Mouse (Mus musculus): Measurements from ENCODE around the gene Scamp3. TPM values are rescaled to one million over a fixed set of nuclear protein-coding genes. Genes with fewer than 3 reads are reported as not detected.
A peak's percentile ranks its signal among the peaks of the same experiment; 100 is the strongest.

The Scamp3 gene
- total and polyA plus RNA-seq, 3 experiments: 4.5 to 72.7 (median 12.5) TPM

GRCm38 (mm10) chr3:89213803-89214530 lies 36.7 kb downstream of the Scamp3 start:
- H3K36me3 ChIP-seq (replicated peaks in 1 of 2; ENCODE audit: control insufficient read depth in 1 of 2, insufficient read depth in 1 of 2, low read length in 1 of 2): peaks cover 23 to 39% of the 10 kb centered on the region in 2 experiments
- peak; percentile 92 for DNase-seq (ENCODE audit: extremely low read depth)
- no peaks in the 10 kb centered on the region for H3K27me3 ChIP-seq (replicated peaks)
- H3K4me2 ChIP-seq (ENCODE audit: insufficient read depth, low read depth, poor library complexity, severe bottlenecking): peak overlapping the region; percentile 94
- H3K4me3 ChIP-seq (replicated peaks in 1 of 3; ENCODE audit: low read depth in 2 of 3, low read length in 2 of 3, poor library complexity in 1 of 3): peak overlapping the region; percentile 84 to 96 (median 95)
- dilution Hi-C loops (cut with MboI; ENCODE audit: extremely low pct_ligation_motif_present, extremely low pct_unique_long_range_greater_than_20kb, low sequenced_read_pairs): no loop called here
- H3K27ac ChIP-seq (ENCODE audit: insufficient read depth, low read depth): peak overlapping the region; percentile 90
- no peaks in the 10 kb centered on the region for H3K9me3 ChIP-seq (replicated peaks; ENCODE audit: low read length)
- peak overlapping the region; percentile 90 for H3K9ac ChIP-seq (ENCODE audit: insufficient read depth, low read depth)
- H3K4me1 ChIP-seq (ENCODE audit: control insufficient read depth in 1 of 2, insufficient read depth in 2 of 2): peaks cover 5 to 33% of the 10 kb centered on the region in 2 experiments; a peak in 3 of 4 replicates
- peaks cover 14% of the 10 kb centered on the region for H3K79me2 ChIP-seq (replicated peaks; ENCODE audit: control insufficient read depth, extremely low read depth, insufficient read depth, poor library complexity, severe bottlenecking)
- in situ Hi-C loops (cut with MboI; ENCODE audit: low pct_ligation_motif_present, low pct_unique_long_range_greater_than_20kb, low sequenced_read_pairs): no loop called here
- peak; percentile 97 for TF ChIP-seq MXI1 (IDR thresholded peaks at IDR 0.05; ENCODE audit: low read depth, low read length)
- 0 out of 2 replicates have a peak, but pooled peaks have one; percentile 12 for TF ChIP-seq TBP (conservative IDR thresholded peaks at IDR 0.05; ENCODE audit: low read depth, low read length)
- no peak for TF ChIP-seq POLR2AphosphoS2 (IDR thresholded peaks at IDR 0.05; ENCODE audit: low read depth, low read length)
- TF ChIP-seq ZKSCAN1 (IDR thresholded peaks at IDR 0.05; ENCODE audit: borderline replicate concordance, low read depth, low read length): no peak
- no peak for TF ChIP-seq RAD21 (IDR thresholded peaks at IDR 0.05; ENCODE audit: low read depth, low read length)
- TF ChIP-seq CTCF (conservative IDR thresholded peaks at IDR 0.05 in 1 of 2, IDR thresholded peaks at IDR 0.05 in 1 of 2; ENCODE audit: low read depth in 2 of 2, low read length in 2 of 2): no peak
- peak; percentile 19; the same call in 1 of the 2 replicates for TF ChIP-seq USF1 (IDR thresholded peaks at IDR 0.05; ENCODE audit: low read depth, low read length)
- TF ChIP-seq USF2 (conservative IDR thresholded peaks at IDR 0.05; ENCODE audit: low read depth, low read length): no peak
- no peak for TF ChIP-seq RCOR1 (conservative IDR thresholded peaks at IDR 0.05; ENCODE audit: low read depth, low read length)
- no peak for TF ChIP-seq ZC3H11A (IDR thresholded peaks at IDR 0.05; ENCODE audit: low read depth, low read length)
- TF ChIP-seq NELFE (IDR thresholded peaks at IDR 0.05; ENCODE audit: low read depth, low read length): no peak; the same call in none of the 2 replicates
- no peak; the same call in 1 of the 2 replicates for TF ChIP-seq EP300 (IDR thresholded peaks at IDR 0.05; ENCODE audit: low read length)
- no peak for TF ChIP-seq SMC3 (IDR thresholded peaks at IDR 0.05; ENCODE audit: low read depth, low read length)
- TF ChIP-seq POLR2A (IDR thresholded peaks at IDR 0.05; ENCODE audit: low read depth, low read length): peak; percentile 82
- peak; percentile 37; the same call in 1 of the 2 replicates for TF ChIP-seq MAZ (IDR thresholded peaks at IDR 0.05; ENCODE audit: low read depth, low read length)
- TF ChIP-seq NRF1 (IDR thresholded peaks at IDR 0.05; ENCODE audit: low read depth, low read length): peak; percentile 68; the same call in 1 of the 2 replicates
- TF ChIP-seq ZMIZ1 (IDR thresholded peaks at IDR 0.05; ENCODE audit: low read depth, low read length): peak; percentile 50; the same call in 1 of the 2 replicates
- peak; percentile 81; the same call in 1 of the 2 replicates for TF ChIP-seq KAT2A (IDR thresholded peaks at IDR 0.05; ENCODE audit: insufficient replicate concordance, low read length)
- peak; percentile 88 for TF ChIP-seq HCFC1 (IDR thresholded peaks at IDR 0.05; ENCODE audit: low read depth, low read length)
- peak; percentile 48 for TF ChIP-seq ETS1 (conservative IDR thresholded peaks at IDR 0.05; ENCODE audit: low read depth, low read length)
- peak; percentile 97 for TF ChIP-seq SIN3A (IDR thresholded peaks at IDR 0.05; ENCODE audit: low read length)
- peak; percentile 88 for TF ChIP-seq ELF1 (IDR thresholded peaks at IDR 0.05; ENCODE audit: low read depth, low read length)
- TF ChIP-seq IRF4 (IDR thresholded peaks at IDR 0.05; ENCODE audit: low read depth, low read length): no peak
- TF ChIP-seq BHLHE40 (IDR thresholded peaks at IDR 0.05; ENCODE audit: low read depth, low read length): peak; percentile 36; the same call in 1 of the 2 replicates
- no peak for TF ChIP-seq ZNF384 (IDR thresholded peaks at IDR 0.05; ENCODE audit: low read depth, low read length)
- TF ChIP-seq JUND (conservative IDR thresholded peaks at IDR 0.05; ENCODE audit: low read depth, low read length): no peak
- TF ChIP-seq MYC (IDR thresholded peaks at IDR 0.05; ENCODE audit: low read depth, low read length): peak; percentile 63; the same call in 1 of the 2 replicates
- TF ChIP-seq MAX (IDR thresholded peaks at IDR 0.05; ENCODE audit: low read length): peak; percentile 77; the same call in 1 of the 2 replicates
- no peak for TF ChIP-seq E2F4 (IDR thresholded peaks at IDR 0.05; ENCODE audit: insufficient replicate concordance, low read depth, low read length)
- TF ChIP-seq CHD2 (IDR thresholded peaks at IDR 0.05; ENCODE audit: low read length): peak; percentile 86
- TF ChIP-seq MEF2A (IDR thresholded peaks at IDR 0.05; ENCODE audit: borderline replicate concordance, low read depth, low read length): peak; percentile 67; the same call in 1 of the 2 replicates
- TF ChIP-seq JUN (IDR thresholded peaks at IDR 0.05; ENCODE audit: insufficient read depth, low read depth, low read length): no peak
- peak; percentile 55 for TF ChIP-seq TCF12 (IDR thresholded peaks at IDR 0.05; ENCODE audit: low read depth, low read length)
